Mouse (Mus musculus) layer of hippocampus, adult 2 months (tissue): ENCODE data around the gene Rcsd1. TPM values are rescaled to one million over a fixed set of nuclear protein-coding genes. Genes with fewer than 3 reads are reported as not detected.

ENCODE experiments used
- DNase-seq, 2 experiments: peaks; one replicate each; pipeline ENCODE4 v3.0.0; 2022; ENCODE audit warnings: low spot score in 2 of 2
- H3K27ac ChIP-seq: fragments of 200-600 bp; 2 replicates; pipeline ENCODE4 v1.8.1; 2022
- H3K4me3 ChIP-seq: fragments of 200-600 bp; 2 replicates; pipeline ENCODE4 v1.8.1; 2022; ENCODE audit warnings: mild to moderate bottlenecking
- CTCF ChIP-seq: fragments of 200-600 bp; conservative IDR thresholded peaks from 2 replicates; pipeline ENCODE4 v1.8.1; 2022; ENCODE audit warnings: antibody characterized with exemption, mild to moderate bottlenecking, moderate library complexity
- total RNA-seq, 2 experiments: library from RNA; stranded (reverse); gene quantifications; 2 replicates each; pipeline ENCODE4 v1.2.3; 2021

Gene Rcsd1
- total RNA-seq, 2 experiments from 2014 or later: 3.7 to 4.9 TPM

DNA sequence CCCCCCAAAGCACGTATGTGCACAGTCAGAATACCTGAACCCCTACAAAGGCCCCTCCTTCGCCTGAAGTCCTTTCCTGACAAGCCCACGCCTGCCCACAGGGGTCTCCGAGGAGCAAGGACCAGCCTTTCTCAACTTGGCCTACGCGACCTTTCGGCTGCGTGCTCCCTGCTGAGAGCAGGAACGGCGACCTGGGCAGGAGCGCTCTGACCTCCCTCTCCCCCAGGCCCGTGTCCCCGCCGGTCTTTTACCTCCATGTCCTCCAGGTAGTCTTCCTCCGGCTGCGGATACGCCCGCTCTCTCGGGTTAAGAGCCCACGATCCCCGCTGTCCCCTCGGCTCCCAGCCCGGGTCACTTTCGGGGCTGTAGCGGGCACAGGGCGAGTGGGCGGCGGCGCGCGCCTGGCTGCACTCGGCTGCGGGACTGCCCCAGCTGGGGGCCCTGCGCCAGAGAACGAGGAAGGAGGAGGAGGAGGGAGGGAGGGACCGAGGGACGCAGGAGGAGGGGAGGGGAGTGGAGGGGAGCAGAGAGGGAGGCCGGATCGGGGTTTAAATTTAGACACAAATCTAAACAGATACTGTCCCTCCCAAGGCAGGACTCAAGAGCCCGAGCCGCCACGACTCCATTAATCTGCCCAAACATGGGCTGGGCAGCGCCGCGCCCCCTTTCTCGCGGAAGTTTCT lies 1.8 kb downstream of the Rcsd1 start:
- TF ChIP-seq CTCF: no peak
- H3K27ac ChIP-seq: peak overlapping the region; percentile 77
- no peak for DNase-seq
- peak overlapping the region; percentile 59 for H3K4me3 ChIP-seq

DNA sequence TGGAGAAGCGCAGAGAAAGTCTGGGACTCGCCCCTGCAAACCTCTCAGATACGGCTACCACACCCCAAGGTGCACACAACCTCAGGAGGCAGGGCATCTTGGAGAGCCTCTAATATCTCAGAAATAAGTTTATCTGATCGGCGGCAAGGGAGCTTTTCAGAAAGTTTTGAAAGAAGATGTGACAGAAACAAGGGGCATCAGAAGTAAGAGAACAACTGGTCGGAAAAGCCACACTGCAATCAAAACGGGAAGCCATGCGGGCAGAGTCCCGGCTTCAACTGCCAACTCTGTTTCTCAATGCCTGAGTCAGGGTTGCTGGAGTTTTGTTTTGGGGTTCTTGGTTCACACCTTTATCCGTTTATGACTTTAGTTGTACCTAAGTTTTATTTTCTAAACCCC lies 2.3 kb downstream of the Rcsd1 start:
- peak overlapping the region; percentile 59 for H3K4me3 ChIP-seq
- DNase-seq: no peak
- TF ChIP-seq CTCF: no peak
- peak overlapping the region; percentile 77; the same call in 1 of the 2 replicates for H3K27ac ChIP-seq

DNA sequence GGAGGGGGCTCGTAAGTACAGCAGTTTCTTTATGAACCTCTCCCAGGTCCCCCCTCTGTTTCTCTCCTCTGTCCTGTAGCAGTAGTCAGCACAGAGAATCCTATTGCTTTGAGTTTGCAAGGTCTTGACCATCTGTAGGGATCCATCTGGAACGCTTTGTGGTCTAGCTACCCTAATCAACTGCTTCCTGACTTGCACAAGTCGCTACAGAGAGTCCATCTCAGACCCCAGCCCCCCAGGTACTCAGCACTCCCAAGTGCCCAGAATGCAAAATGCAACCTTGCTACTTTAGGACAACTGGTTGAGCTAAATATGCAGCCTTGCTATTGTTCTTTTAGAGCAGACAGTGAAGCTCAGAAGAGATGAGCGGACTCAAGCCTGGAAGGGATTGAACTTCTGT lies 3.1 kb downstream of the Rcsd1 start:
- peak overlapping the region; percentile 10; the same call in 1 of the 2 replicates for H3K27ac ChIP-seq
- peak overlapping the region; percentile 59; the same call in 1 of the 2 replicates for H3K4me3 ChIP-seq
- DNase-seq: no peak
- no peak for TF ChIP-seq CTCF

DNA sequence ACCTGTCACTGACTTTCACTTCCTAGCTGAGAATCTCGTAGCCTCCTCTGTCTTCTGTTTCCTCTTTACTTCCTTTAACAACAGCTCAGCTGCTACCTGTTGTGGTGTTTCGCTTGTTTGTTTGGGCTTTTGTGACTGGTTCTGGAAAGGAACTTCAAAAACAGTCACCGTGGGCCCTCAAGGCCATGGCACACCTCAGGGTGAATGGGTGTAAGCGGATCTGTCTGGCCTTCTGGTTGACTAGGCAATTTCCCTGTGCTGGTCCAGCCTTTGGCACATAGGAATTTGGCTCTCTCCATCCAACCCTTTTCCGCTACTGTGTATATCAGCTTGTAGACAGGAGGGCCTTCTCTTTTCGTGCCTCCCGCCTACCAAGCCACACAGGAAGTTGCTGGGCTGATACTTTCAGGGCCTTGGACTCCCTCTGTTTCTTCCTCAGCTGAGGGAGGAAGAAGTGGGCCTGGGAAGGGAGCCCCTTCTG lies 3.6 kb downstream of the Rcsd1 start:
- TF ChIP-seq CTCF: no peak
- Histone ChIP-seq H3K4me3 (no peak overlapping the region), H3K27ac (no peak overlapping the region; the same call in 1 of the 2 replicates)
- DNase-seq: no peak

DNA sequence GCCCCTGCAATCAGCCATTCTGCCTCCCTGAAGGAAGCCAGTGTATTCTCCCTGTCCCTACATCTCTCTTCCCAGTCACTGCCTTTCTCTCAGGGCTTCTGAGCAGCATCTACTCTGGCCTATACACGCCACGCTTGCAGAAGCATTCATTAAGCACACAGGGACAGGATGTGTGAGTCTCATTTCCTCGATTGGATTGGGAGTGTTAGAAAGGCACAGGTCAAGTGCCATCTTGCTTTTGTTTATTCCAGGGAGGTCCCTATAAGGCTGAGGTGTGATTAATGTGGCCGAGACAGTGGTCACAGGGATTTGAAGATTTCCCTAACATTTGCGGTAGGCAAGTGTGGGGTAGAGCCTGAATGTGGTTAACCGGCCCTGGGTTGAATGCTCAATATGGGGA lies 4.2 kb downstream of the Rcsd1 start:
- Histone ChIP-seq H3K27ac (no peak overlapping the region), H3K4me3 (no peak overlapping the region)
- no peak for DNase-seq
- TF ChIP-seq CTCF: no peak

DNA sequence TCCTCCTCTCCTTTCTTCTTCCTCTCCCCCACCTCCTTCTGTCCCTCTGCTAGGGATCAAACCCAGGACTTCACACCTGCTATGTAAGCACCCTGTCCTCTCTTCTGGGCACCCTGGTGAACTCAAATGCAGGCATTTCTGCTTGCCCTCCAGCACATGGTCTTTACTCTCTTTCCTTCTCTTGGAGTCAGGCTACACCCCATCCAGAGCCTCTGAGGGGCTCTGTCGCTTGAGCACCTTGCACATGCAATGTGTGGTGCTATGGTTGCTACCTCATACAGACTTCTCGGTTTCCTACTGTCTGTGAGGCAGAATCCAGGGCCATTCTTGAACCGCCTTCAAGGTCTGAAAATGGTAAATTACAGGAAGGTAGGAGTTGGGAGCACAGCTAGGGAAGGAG lies 4.7 kb downstream of the Rcsd1 start:
- no peak for DNase-seq
- no peak for TF ChIP-seq CTCF

DNA sequence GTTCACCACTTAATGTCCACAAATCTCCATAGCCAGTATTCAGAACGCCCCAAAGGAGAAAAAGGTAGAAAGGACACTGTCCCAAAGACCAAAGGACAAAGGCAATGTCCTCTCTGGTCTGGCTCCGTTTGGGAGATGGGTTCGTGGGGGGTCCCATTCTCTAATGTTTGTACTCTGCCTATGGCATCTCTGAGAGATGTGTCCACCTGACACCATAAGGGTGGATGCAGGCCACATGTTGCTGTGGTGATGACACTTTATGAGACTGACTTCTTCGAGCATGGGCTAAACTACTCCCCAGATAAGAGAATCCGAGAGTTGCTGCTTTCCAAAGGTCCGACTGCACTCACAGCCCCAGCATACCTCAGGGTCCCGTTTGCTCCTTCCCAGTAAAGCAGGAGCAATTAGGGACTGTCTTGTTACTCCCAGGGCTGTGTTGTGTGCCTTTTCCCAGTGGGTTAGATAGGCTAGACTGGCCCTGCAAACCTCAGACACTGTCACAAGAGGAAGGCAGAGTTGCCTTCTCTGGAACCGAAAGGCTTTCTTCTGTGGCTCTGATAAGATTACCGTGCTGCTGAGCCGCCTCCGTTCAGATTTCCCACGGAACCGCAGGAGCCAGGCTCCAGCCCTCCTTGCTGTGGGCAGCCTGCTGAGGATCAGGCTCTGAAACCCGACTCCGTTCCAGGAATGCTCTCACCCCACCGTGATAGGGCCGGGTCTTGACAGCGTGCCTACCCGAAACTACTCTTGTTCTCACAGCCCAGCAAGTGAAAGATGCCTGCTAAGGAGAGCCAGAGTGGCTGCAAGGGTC lies 7.1 kb downstream of the Rcsd1 start:
- Histone ChIP-seq H3K4me3 (peak overlapping the region; percentile 9; the same call in 1 of the 2 replicates), H3K27ac (no peak overlapping the region)
- DNase-seq: no peak
- TF ChIP-seq CTCF: no peak

More for the DNA sequence above, 4.7 kb downstream of the Rcsd1 start:
- Histone ChIP-seq H3K27ac (no peak overlapping the region), H3K4me3 (no peak overlapping the region)

DNA sequence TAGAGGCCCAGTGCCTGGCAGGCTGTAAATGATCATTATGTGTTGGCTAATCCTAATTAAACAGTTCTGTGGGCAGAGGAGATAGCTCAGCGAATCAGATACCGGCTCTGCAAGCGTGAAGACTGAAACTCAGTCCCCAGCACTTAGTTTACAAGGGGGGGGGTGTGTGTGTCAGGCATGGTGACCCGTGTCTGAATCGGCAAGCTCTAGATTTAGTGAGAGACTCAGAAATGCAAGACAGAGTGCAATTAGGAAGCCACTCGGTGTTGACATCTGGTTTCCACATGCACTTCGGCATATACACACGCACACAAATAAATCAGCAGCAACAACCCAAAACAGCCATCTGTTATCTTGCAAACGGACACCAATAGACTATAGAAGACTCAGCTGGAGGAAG lies 8.0 kb downstream of the Rcsd1 start:
- no peak for DNase-seq
- Histone ChIP-seq H3K27ac (no peak overlapping the region), H3K4me3 (no peak overlapping the region; the same call in 1 of the 2 replicates)
- TF ChIP-seq CTCF: no peak

DNA sequence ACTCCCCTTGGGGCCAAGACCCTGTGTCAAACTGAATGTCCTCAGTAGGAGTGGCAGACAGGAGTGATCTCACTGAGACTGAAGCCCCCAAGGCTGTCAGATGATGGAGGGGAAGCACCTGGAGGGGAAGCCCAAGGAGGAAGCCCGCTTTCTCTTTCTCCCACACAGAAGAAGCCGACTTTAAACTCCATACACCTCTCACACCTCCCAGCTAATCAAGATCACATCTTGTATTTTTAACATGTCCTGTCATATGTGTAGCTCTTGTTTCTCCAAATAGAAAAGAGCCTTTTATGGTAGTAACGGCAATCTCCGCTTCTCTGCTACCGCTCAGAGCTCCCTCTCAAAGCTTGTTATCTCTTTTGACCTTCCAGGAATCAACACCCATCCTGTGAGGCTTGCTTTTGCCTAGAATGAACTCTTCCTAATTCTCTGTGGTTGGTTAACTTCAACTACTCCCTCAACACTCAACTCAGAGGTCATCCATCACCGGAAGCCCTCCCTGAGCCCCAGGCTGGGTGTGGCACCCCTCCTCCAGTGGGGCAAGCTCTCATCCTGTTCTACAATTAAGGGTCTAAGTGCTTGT lies 8.5 kb downstream of the Rcsd1 start:
- H3K4me3 ChIP-seq: no peak overlapping the region; the same call in 1 of the 2 replicates
- no peak for DNase-seq
- no peak for TF ChIP-seq CTCF
- H3K27ac ChIP-seq: no peak overlapping the region

DNA sequence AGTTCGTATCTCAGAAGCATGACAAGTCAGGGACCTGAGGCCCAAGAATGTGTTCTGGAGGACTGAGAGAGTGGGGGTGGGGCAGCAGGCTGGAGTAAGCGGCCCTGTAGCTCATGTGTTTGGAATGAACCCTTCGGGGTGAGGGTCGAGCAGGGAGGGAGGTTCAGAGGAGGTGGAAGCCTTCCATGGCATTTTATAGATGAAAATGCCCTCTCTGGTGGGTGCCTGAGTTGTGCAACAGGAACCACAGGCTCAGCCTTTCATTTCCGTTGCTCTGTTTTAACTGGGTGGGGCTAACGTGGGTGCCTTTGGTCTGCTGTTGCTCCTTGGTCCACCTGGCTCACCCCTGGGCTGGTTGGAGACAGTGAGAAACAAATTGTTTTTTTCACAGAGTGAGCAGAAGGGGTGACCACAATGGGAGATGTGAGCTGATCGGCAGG lies 9.2 kb downstream of the Rcsd1 start:
- Histone ChIP-seq H3K4me3 (no peak overlapping the region), H3K27ac (no peak overlapping the region)
- DNase-seq: no peak
- TF ChIP-seq CTCF: no peak

DNA sequence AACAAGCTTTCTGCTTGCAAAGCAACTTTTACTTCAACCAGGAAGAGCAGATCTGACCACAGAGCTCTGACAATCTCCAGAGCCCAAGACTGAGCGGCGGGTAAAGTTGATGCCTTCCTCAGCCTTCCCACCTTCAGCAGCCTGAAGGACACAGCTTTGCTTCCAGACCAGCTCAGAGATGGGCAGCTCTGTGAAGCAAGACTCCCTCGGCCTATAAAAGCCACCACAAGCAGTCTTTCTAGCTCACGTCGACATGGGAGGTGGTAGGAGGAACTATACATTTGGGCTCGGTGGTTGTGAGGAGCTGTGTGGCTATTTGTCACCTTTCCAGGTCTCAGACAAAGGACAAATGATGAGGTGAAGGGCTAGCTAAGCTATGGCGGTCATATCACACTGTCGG lies 11.9 kb downstream of the Rcsd1 start:
- Histone ChIP-seq H3K27ac (no peak overlapping the region), H3K4me3 (no peak overlapping the region)
- no peak for DNase-seq
- TF ChIP-seq CTCF: no peak

DNA sequence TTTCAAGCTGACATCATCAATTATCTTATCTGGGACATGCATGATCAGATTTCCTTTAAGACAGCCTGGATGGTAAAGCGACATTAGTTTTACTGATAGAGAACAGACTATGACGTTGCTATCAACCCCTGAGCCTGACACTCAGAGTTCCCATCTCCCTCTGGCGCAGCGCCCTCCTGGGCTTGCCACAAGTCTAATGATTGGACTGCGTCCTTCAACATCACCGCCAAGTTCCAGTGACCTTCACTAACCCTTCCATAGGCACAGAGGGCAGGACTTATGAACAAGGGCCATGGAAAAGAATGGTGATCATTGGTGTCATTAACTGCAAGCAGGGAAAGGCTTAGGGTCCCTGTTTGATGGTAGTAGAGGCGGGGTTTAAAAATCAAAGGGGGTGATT lies 12.7 kb downstream of the Rcsd1 start:
- no peak overlapping the region for H3K27ac ChIP-seq
- DNase-seq: no peak
- H3K4me3 ChIP-seq: no peak overlapping the region
- TF ChIP-seq CTCF: no peak

DNA sequence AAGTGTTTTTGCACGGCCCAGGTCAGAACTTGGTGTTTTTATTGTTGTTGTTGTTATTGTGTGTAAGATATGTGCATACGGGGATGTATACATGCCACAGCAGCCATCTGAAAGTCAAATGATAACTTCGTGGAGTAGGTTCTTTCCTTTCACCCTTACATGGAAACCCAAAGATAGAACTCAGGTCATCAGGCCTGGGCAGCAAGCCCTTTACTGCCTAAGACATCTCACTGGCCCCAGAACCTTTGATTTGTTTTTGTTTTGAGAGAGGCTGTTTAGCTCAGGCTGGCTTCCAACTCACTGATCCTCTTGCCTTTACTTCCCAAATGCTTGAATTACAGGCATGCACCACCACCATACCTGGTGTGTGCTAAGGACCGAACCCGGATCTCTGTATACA lies 13.5 kb downstream of the Rcsd1 start:
- TF ChIP-seq CTCF: no peak
- no peak overlapping the region for H3K4me3 ChIP-seq
- no peak overlapping the region for H3K27ac ChIP-seq
- DNase-seq: no peak
